In genomic region chr15:3303426-3303825, GRCm38 (mm10) we compare ENCODE assay signal across 22 mouse cellular contexts. TPM values are rescaled to one million over a fixed set of nuclear protein-coding genes. Genes with fewer than 3 reads are reported as not detected.
"Had no signal": no experiment of that assay in that cellular context is flagged by ENCODE, and none has a peak within 500 bp of the region (broad histone marks: within the 10 kb centered on the region; RNA-seq: fewer than 3 reads in every experiment).

Gene Ccdc152, minus strand, starts transcription at chr15:3303526.

- H3K27me3 ChIP-seq: liver, embryonic 13.5 days; liver, embryonic 15.5 days; lung, embryonic 15.5 days; midbrain, embryonic 12.5 days; neural tube, embryonic 12.5 days had no signal

- H3K27ac ChIP-seq: liver, embryonic 13.5 days; liver, embryonic 15.5 days; lung, embryonic 15.5 days; midbrain, embryonic 10.5 days; midbrain, embryonic 12.5 days; neural tube, embryonic 12.5 days had no signal

- H3K4me3 ChIP-seq: liver, embryonic 13.5 days; liver, embryonic 15.5 days; lung, embryonic 15.5 days; midbrain, embryonic 10.5 days; midbrain, embryonic 12.5 days; neural tube, embryonic 12.5 days had no signal

- DNase-seq: liver, embryonic 13.5 days; liver, postnatal 0 days; lung, adult 2 months; lung, postnatal 14 days; lung, postnatal 36 days; midbrain, embryonic 14.5 days; retina, postnatal 1 day; right cerebral cortex, adult 18-20 months; right cerebral cortex, postnatal 25 days; right cerebral cortex, postnatal 4 days; spleen, adult 18-20 months; thymus, adult 2 months; thymus, postnatal 25 days; thymus, postnatal 4 days had no signal

- H3K36me3 ChIP-seq: liver, embryonic 13.5 days; liver, embryonic 15.5 days; lung, embryonic 15.5 days; midbrain, embryonic 10.5 days; midbrain, embryonic 12.5 days; neural tube, embryonic 12.5 days had no signal

- H3K4me1 ChIP-seq: liver, embryonic 13.5 days; liver, embryonic 15.5 days; lung, embryonic 15.5 days; midbrain, embryonic 10.5 days; midbrain, embryonic 12.5 days; neural tube, embryonic 12.5 days had no signal

RNA-seq across cellular contexts. Expression of gene Ccdc152, which starts in this region (rescaled TPM):
- total RNA-seq: megakaryocyte-erythroid progenitor cell, adult 5-6 weeks had no signal
- polyA plus RNA-seq: midbrain, embryonic 10.5 days; midbrain, embryonic 16.5 days; neural tube, embryonic 14.5 days had no signal
